Mouse (Mus musculus): ENCODE results near the gene Zfp536. TPM values are rescaled to one million over a fixed set of nuclear protein-coding genes. Genes with fewer than 3 reads are reported as not detected.

The Zfp536 gene
- polyA plus RNA-seq, 1 experiment from 2014 or later, result 31.5 TPM

DNA sequence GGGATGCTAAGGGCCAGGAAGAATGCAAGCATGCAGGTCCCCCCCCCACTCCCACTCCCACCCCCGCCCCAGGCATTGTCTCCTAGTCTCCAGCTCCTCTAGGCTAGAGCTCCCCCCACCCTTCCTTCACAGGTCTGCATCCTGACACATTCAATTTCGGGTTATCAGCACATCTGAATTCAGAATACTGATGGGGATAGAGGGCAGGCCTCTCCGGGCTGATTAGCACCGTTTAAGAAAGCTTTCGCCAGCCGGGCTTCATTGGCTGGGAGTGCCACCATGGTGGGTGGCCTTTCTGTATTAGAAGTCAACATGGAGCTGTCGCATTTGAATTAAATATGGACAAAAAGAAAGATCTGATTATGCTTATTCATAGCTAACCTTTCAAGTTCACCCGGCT, 36.2 kb downstream of the Zfp536 start:
- DNase-seq (ENCODE audit: extremely low spot score, low spot score), result no peak

GRCm38 (mm10) chr7:37736413-37736720, 37.1 kb downstream of the Zfp536 start:
- Histone ChIP-seq H3K9me3 (peaks cover 8% of the 10 kb centered on the region; the same call in 1 of the 2 replicates), H3K27ac (peak overlapping the region; percentile 22; the same call in 1 of the 2 replicates), H3K4me3 (no peak overlapping the region), H3K36me3 (replicated peaks) (peaks cover 10% of the 10 kb centered on the region), H3K27me3 (ENCODE audit: poor library complexity, severe bottlenecking) (no peaks in the 10 kb centered on the region), H3K4me1 (peaks cover 74% of the 10 kb centered on the region)
- 27% methylated on average over 4 of the region's 4 CpGs for WGBS
- DNase-seq (ENCODE audit: extremely low spot score, low spot score), result no peak

More for the DNA sequence above, 36.2 kb downstream of the Zfp536 start:
- Histone ChIP-seq H3K27ac (peak overlapping the region; percentile 51; the same call in 1 of the 2 replicates), H3K4me1 (peaks cover 81% of the 10 kb centered on the region), H3K27me3 (ENCODE audit: poor library complexity, severe bottlenecking) (no peaks in the 10 kb centered on the region), H3K36me3 (replicated peaks) (peaks cover 10% of the 10 kb centered on the region), H3K9me3 (peaks cover 8% of the 10 kb centered on the region; the same call in 1 of the 2 replicates), H3K4me3 (no peak overlapping the region)
- 43% methylated on average over 8 of the region's 8 CpGs for WGBS

GRCm38 (mm10) chr7:37735707-37736412, 37.6 kb downstream of the Zfp536 start:
- 51% methylated on average over 7 of the region's 7 CpGs for WGBS
- Histone ChIP-seq H3K4me1 (peaks cover 69% of the 10 kb centered on the region), H3K4me3 (no peak overlapping the region), H3K27me3 (ENCODE audit: poor library complexity, severe bottlenecking) (no peaks in the 10 kb centered on the region), H3K9me3 (peaks cover 8% of the 10 kb centered on the region; the same call in 1 of the 2 replicates), H3K27ac (peak overlapping the region; percentile 22), H3K36me3 (replicated peaks) (peaks cover 8% of the 10 kb centered on the region)
- no peak for DNase-seq (ENCODE audit: extremely low spot score, low spot score)

GRCm38 (mm10) chr7:37735101-37735500, 38.3 kb downstream of the Zfp536 start:
- Histone ChIP-seq H3K4me1 (peaks cover 67% of the 10 kb centered on the region), H3K4me3 (no peak overlapping the region), H3K36me3 (replicated peaks) (0 out of 2 replicates have a peak, but pooled peaks cover under 1% of the 10 kb centered on the region), H3K27me3 (ENCODE audit: poor library complexity, severe bottlenecking) (no peaks in the 10 kb centered on the region), H3K9me3 (peaks cover 2% of the 10 kb centered on the region; the same call in 1 of the 2 replicates), H3K27ac (peak overlapping the region; percentile 22; the same call in 1 of the 2 replicates)
- DNase-seq (ENCODE audit: extremely low spot score, low spot score), result no peak
- WGBS, result 87% methylated on average over 6 of the region's 6 CpGs

DNA sequence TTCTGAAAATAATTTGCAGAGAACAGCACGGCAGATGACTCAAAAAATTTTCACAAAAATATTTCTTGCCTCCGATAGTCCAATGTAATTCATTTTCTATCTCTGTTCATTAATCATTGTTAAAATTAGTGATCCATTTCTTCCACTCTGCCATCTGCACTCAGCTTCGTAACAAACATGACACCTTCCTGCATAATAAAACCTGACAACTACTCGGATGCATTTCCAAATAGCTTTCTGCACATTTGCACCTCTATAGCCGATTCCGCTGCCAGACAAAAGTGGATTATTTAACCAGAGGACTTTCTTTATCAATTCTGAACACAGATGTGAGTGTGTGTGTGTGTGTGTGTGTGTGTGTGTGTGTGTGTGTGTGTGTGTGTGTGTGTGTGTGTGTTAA, 38.9 kb downstream of the Zfp536 start:
- Histone ChIP-seq H3K36me3 (replicated peaks) (no peaks in the 10 kb centered on the region), H3K27ac (no peak overlapping the region), H3K27me3 (ENCODE audit: poor library complexity, severe bottlenecking) (no peaks in the 10 kb centered on the region), H3K9me3 (no peaks in the 10 kb centered on the region), H3K4me1 (peaks cover 67% of the 10 kb centered on the region), H3K4me3 (no peak overlapping the region)
- 66% methylated on average over 6 of the region's 6 CpGs for WGBS
- no peak for DNase-seq (ENCODE audit: extremely low spot score, low spot score)

DNA sequence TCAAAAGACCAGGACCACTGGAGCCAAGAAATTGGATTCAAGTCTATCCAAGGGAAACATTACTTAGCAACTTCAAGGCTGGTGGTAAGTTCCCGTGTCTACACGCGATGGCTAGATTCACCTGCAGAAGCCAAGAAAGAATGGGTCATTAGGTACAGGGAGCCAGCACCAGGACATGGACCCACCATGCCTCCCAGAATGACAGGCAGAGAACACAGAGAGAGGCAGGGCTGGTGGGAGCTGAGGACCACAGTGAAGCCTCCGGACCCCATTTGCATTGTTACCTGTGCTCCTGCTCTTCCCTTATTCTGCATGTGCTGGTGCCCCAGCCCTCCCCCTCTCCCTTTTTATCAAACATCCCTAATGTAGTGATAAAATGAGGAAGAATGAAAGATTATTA, 39.4 kb downstream of the Zfp536 start:
- H3K36me3 ChIP-seq (replicated peaks), result no peaks in the 10 kb centered on the region
- no peak for DNase-seq (ENCODE audit: extremely low spot score, low spot score)
- H3K27ac ChIP-seq, result no peak overlapping the region
- no peak overlapping the region for H3K4me3 ChIP-seq
- peaks cover 61% of the 10 kb centered on the region for H3K4me1 ChIP-seq
- no peaks in the 10 kb centered on the region for H3K9me3 ChIP-seq
- 100% methylated on average over 4 of the region's 4 CpGs for WGBS
- no peaks in the 10 kb centered on the region for H3K27me3 ChIP-seq (ENCODE audit: poor library complexity, severe bottlenecking)

DNA sequence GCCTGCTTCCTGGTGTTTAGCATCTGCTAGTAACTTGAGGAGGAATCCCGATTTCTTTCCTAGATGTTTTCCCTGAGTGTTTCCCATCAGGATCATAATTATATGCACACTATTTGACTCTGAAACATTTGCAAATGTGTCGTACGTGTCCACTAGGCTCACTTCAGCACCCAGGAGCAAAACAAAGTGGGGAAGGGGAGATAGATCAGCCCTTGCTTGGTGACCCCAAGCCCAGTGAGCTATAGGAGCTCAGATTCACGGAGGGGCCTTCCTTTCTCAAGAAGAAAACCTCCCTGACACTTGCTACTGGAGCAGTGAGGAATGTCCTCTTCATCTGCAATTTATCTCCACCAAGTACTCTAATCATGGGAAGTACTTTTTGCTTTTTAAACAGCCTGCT, 40.7 kb downstream of the Zfp536 start:
- H3K27me3 ChIP-seq (ENCODE audit: poor library complexity, severe bottlenecking), result no peaks in the 10 kb centered on the region
- H3K9me3 ChIP-seq, result no peaks in the 10 kb centered on the region
- H3K36me3 ChIP-seq (replicated peaks), result no peaks in the 10 kb centered on the region
- peaks cover 50% of the 10 kb centered on the region for H3K4me1 ChIP-seq
- H3K27ac ChIP-seq, result no peak overlapping the region
- DNase-seq (ENCODE audit: extremely low spot score, low spot score), result no peak
- WGBS, result 82% methylated on average over 4 of the region's 4 CpGs
- H3K4me3 ChIP-seq, result no peak overlapping the region

- no peaks in the 10 kb centered on the region for H3K27me3 ChIP-seq (ENCODE audit: poor library complexity, severe bottlenecking)
- H3K4me3 ChIP-seq, result no peak overlapping the region
- DNase-seq (ENCODE audit: extremely low spot score, low spot score), result no peak
- no peaks in the 10 kb centered on the region for H3K9me3 ChIP-seq
- peaks cover 40% of the 10 kb centered on the region for H3K4me1 ChIP-seq
- 90% methylated on average over 8 of the region's 8 CpGs for WGBS
- no peak overlapping the region for H3K27ac ChIP-seq
- no peaks in the 10 kb centered on the region for H3K36me3 ChIP-seq (replicated peaks)
These were observed 45.7 kb downstream of the Zfp536 start for GRCm38 (mm10) chr7:37727746-37728145.

DNA sequence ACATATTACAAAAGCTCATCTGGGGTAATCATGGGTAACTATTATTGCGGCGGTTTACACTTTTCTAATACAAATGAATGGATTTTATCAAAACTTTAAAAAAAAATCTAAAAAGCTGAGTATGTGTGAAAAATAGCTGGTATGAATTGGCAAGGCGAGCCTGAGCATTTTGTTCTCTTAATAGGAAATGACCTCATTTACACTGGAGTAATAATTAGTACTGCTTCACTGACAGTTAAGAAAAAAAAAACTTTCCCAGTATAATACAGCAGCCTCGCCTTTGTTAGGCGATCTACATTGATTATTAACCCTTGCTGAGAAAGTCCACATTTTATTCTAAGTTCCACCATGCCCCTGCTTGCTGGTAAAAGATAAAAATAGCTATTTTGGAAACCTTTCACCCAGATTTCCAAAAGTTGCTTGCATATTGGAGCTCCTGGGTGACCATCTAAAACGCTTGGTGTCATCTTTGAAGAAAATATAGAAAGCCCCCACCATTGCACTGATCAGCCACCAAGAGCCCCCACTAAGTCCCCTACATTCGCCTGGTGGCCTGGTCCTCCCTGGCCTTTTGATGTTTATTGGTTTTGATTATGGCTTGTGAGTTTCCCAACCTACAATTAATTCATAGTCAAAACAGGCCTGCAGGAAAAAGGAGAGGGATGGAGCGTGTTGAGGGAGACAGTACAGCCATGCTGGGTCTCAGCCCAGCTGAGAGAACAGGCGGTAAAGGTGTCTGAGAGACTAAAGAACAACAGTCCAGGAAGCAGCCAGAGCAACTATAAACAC, 49.2 kb downstream of the Zfp536 start:
- no peaks in the 10 kb centered on the region for H3K9me3 ChIP-seq
- WGBS, result 51% methylated on average over 9 of the region's 9 CpGs
- peaks cover 66% of the 10 kb centered on the region for H3K4me1 ChIP-seq
- DNase-seq (ENCODE audit: extremely low spot score, low spot score), result no peak
- H3K36me3 ChIP-seq (replicated peaks), result no peaks in the 10 kb centered on the region; the same call in 1 of the 2 replicates
- H3K4me3 ChIP-seq, result no peak overlapping the region
- peak overlapping the region; percentile 77 for H3K27ac ChIP-seq
- H3K27me3 ChIP-seq (ENCODE audit: poor library complexity, severe bottlenecking), result no peaks in the 10 kb centered on the region

- Histone ChIP-seq H3K36me3 (replicated peaks) (no peaks in the 10 kb centered on the region; the same call in 1 of the 2 replicates), H3K4me1 (peaks cover 75% of the 10 kb centered on the region), H3K27ac (peak overlapping the region; percentile 66), H3K27me3 (ENCODE audit: poor library complexity, severe bottlenecking) (no peaks in the 10 kb centered on the region), H3K4me3 (no peak overlapping the region), H3K9me3 (no peaks in the 10 kb centered on the region)
- 65% methylated on average over 7 of the region's 7 CpGs for WGBS
- DNase-seq (ENCODE audit: extremely low spot score, low spot score), result no peak
These were observed 50.2 kb downstream of the Zfp536 start for GRCm38 (mm10) chr7:37723191-37723592.

DNA sequence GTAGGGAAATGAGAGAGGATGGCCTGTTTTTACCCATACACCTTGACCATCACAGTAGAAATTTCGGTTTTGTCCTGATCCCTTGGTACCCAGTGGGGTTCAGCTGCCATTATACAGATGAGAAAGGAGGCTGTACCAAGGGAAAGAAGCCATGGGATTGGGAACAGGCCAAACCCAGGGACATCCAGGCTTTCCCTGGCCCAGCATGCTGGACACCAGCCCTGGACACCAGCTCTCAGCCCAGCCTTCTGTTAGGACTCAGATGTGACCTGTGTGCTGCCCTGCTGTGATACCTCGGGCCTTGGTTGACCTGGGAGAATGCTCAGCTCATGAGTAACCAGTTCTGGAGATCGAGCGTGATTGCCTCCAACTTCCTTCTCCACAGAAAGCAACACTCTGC, 51.8 kb downstream of the Zfp536 start:
- Histone ChIP-seq H3K9me3 (no peaks in the 10 kb centered on the region), H3K4me3 (no peak overlapping the region), H3K27me3 (ENCODE audit: poor library complexity, severe bottlenecking) (no peaks in the 10 kb centered on the region), H3K36me3 (replicated peaks) (no peaks in the 10 kb centered on the region; the same call in 1 of the 2 replicates), H3K27ac (peak overlapping the region; percentile 9; the same call in 1 of the 2 replicates), H3K4me1 (peaks cover 81% of the 10 kb centered on the region)
- WGBS, result 91% methylated on average over 4 of the region's 4 CpGs
- no peak for DNase-seq (ENCODE audit: extremely low spot score, low spot score)

DNA sequence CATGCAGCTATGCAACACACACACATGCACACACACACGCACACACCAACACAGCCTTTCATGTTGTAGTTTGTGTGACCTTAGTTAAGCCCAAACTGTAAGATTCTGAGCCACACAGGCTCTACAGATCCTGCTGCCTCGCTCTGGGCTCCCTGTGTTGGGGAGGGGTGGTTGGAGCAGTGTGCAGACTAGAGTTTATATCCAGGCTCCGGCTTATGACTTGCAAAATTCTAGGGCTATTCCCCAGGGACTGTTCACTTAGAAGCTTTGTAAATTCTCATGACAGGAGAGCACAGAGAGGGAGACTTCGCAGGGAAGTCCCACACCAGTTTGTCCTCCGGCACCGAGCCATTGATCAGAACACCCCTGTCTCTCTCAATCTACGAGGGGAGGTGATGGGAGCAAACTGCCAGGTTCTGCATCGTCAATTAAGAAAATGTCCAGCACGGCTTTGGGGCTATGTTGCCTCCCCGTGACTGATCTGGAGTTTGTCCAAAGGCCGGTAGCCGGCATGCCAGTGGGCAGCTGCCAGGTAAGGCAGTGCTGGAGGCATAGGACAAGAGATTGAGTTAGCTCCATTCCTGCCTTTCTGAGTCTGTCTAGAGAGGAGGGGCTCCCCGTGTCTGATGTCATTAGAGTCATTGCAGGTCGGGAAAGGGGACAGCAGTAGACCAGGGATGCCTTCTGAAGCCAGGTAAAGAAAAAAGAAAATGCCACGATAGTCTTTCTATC, 54.6 kb downstream of the Zfp536 start:
- WGBS, result 85% methylated on average over 15 of the region's 15 CpGs
- no peak for DNase-seq (ENCODE audit: extremely low spot score, low spot score)
- peaks cover 56% of the 10 kb centered on the region for H3K4me1 ChIP-seq
- H3K27ac ChIP-seq, result peak overlapping the region; percentile 12; the same call in 1 of the 2 replicates
- peaks cover 3% of the 10 kb centered on the region for H3K36me3 ChIP-seq (replicated peaks)
- H3K4me3 ChIP-seq, result no peak overlapping the region
- H3K27me3 ChIP-seq (ENCODE audit: poor library complexity, severe bottlenecking), result no peaks in the 10 kb centered on the region
- no peaks in the 10 kb centered on the region for H3K9me3 ChIP-seq

Data from forebrain, embryonic 10.5 days (tissue).